Mouse (Mus musculus) intestine, postnatal 0 days (tissue): ENCODE measurements at regions not wholly inside any gene's neighbourhood (a gene's known extent, or its start where the extent isn't known, plus 50 kb on each side); places are given as distances from the start of the nearest gene placed in this dataset.
A peak's percentile ranks its signal among the peaks of the same experiment; 100 is the strongest.

ENCODE experiments used
- ATAC-seq: fragments of 200-750 bp; cut with Nextera tagmentation; 2 replicates; pipeline ENCODE4 v1.8.0; 2017; ENCODE audit warnings: mild to moderate bottlenecking, moderate TSS enrichment, moderate library complexity
- H3K27ac ChIP-seq: fragments of 300-500 bp; sonication (generic); 2 replicates; pipeline ENCODE4 v1.5.1; 2014; ENCODE audit warnings: mild to moderate bottlenecking, low read depth, low read length, moderate library complexity
- H3K27me3 ChIP-seq: fragments of 300-500 bp; sonication (generic); replicated peaks from 2 replicates; pipeline ENCODE4 v1.6.1; 2014; ENCODE audit warnings: low read length, mixed read lengths; ENCODE audit not compliant: control insufficient read depth, insufficient read depth
- H3K36me3 ChIP-seq: fragments of 300-500 bp; sonication (generic); 2 replicates; pipeline ENCODE4 v1.6.1; 2014; ENCODE audit warnings: mild to moderate bottlenecking, moderate library complexity; ENCODE audit not compliant: control insufficient read depth, insufficient read depth
- H3K4me1 ChIP-seq: fragments of 300-500 bp; sonication (generic); replicated peaks from 2 replicates; pipeline ENCODE4 v1.6.1; 2014; ENCODE audit warnings: antibody characterized with exemption, low read length, mixed read lengths; ENCODE audit not compliant: control insufficient read depth, insufficient read depth
- H3K4me2 ChIP-seq: fragments of 300-500 bp; sonication (generic); replicated peaks from 2 replicates; pipeline ENCODE4 v1.6.1; 2014; ENCODE audit warnings: low read depth, mild to moderate bottlenecking, moderate library complexity
- H3K4me3 ChIP-seq: fragments of 300-500 bp; sonication (generic); 2 replicates; pipeline ENCODE4 v1.5.1; 2014; ENCODE audit warnings: low read depth, low read length
- H3K9ac ChIP-seq: fragments of 300-500 bp; sonication (generic); 2 replicates; pipeline ENCODE4 v1.6.1; 2014; ENCODE audit warnings: mild to moderate bottlenecking, low read depth, low read length
- H3K9me3 ChIP-seq: fragments of 300-500 bp; sonication (generic); 2 replicates; pipeline ENCODE4 v1.6.1; 2016; ENCODE audit warnings: mixed run types; ENCODE audit not compliant: control insufficient read depth
- CTCF ChIP-seq: sonication (generic); IDR thresholded peaks from 2 replicates; pipeline ENCODE4 v1.5.1; 2016; ENCODE audit warnings: low read depth, mild to moderate bottlenecking, control low read depth, antibody characterized with exemption, moderate library complexity
- WGBS: fragments of 180-500 bp; shearing (Covaris S2); extraction: QIAGEN DNeasy Blood & Tissue Kit; methylation state at CpG from one replicate; pipeline ENCODE4 v1.1.7; 2014; 5-methylcytosine and 5-hydroxymethylcytosine counted together

DNA sequence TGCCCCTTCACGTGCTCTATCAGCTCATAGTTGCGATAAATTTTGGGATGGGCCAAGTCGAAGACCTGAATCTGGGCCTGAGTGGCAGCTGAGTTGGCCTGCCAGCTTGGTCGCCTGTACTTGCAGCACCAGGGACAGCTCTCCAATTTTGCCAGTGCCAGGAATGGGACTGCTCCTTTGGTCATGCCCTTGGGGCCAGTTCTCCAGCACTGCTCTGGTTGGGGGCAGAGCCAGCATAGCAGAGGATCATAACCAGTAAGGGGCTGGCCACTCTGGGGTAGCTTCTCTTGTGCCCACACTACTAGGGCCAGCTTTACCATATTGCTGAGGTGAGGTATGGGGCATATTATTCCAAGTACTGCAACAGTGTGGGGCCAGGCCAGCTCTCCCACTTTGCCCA is 397.0 kb upstream of the Cadm2 start:
- no peaks in the 10 kb centered on the region for H3K4me1 ChIP-seq
- no peaks in the 10 kb centered on the region for H3K36me3 ChIP-seq
- H3K27me3 ChIP-seq, result no peaks in the 10 kb centered on the region
- no peak overlapping the region for H3K27ac ChIP-seq
- H3K4me2 ChIP-seq, result no peak overlapping the region
- no peak overlapping the region for H3K4me3 ChIP-seq
- H3K9me3 ChIP-seq, result no peaks in the 10 kb centered on the region
- no peak for TF ChIP-seq CTCF
- H3K9ac ChIP-seq, result no peak overlapping the region
- WGBS, result 66% methylated on average over 4 of the region's 4 CpGs
- ATAC-seq, result no peak

DNA sequence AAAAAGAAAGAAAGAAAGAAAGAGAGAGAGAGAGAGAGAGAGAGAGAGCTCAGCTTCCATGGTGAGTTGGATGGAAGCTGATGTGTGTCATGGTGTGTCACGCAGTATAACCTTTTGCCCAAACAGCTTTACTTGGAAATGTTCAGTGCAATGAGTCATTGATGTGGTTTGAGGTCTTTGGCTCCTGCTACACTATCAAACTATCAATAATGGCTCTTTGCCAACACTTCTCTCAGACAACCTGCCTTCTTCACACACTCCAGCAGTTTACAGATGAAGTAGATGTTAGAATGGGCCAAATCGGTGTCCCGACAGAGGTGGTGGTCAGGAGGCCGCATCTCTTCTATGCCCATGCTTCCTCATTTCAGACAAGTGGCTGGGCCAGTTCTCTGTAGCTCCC is 369.0 kb upstream of the Cadm2 start:
- Histone ChIP-seq H3K27ac (no peak overlapping the region), H3K4me1 (no peaks in the 10 kb centered on the region), H3K9ac (no peak overlapping the region), H3K9me3 (no peaks in the 10 kb centered on the region), H3K36me3 (no peaks in the 10 kb centered on the region), H3K4me3 (no peak overlapping the region), H3K4me2 (no peak overlapping the region), H3K27me3 (no peaks in the 10 kb centered on the region)
- WGBS, result 94% methylated on average over 4 of the region's 4 CpGs
- TF ChIP-seq CTCF, result no peak
- no peak for ATAC-seq

DNA sequence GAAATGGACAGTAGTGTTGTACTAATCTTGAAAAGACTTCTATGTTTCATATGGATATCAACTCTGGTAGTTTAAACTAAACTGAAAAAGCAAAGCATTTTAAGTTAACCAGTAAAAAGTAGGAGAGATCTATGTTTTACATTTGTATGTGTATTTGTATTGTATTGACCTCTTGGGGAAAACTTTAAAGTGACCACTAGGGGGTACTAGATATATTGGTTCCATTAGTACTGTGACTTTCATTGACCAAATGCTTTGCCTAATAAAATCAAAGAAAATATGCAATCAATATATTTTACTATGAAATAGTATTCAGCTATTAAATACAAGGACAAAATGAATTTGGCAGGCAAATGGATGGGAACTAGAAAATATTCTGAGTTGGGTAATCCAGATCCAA is 355.9 kb upstream of the Cadm2 start:
- H3K4me3 ChIP-seq, result no peak overlapping the region
- no peak overlapping the region for H3K27ac ChIP-seq
- no peak for ATAC-seq
- H3K9me3 ChIP-seq, result no peaks in the 10 kb centered on the region
- no peak overlapping the region for H3K4me2 ChIP-seq
- TF ChIP-seq CTCF, result peak; percentile 20
- H3K9ac ChIP-seq, result no peak overlapping the region
- no peaks in the 10 kb centered on the region for H3K4me1 ChIP-seq
- no peaks in the 10 kb centered on the region for H3K36me3 ChIP-seq
- no peaks in the 10 kb centered on the region for H3K27me3 ChIP-seq

DNA sequence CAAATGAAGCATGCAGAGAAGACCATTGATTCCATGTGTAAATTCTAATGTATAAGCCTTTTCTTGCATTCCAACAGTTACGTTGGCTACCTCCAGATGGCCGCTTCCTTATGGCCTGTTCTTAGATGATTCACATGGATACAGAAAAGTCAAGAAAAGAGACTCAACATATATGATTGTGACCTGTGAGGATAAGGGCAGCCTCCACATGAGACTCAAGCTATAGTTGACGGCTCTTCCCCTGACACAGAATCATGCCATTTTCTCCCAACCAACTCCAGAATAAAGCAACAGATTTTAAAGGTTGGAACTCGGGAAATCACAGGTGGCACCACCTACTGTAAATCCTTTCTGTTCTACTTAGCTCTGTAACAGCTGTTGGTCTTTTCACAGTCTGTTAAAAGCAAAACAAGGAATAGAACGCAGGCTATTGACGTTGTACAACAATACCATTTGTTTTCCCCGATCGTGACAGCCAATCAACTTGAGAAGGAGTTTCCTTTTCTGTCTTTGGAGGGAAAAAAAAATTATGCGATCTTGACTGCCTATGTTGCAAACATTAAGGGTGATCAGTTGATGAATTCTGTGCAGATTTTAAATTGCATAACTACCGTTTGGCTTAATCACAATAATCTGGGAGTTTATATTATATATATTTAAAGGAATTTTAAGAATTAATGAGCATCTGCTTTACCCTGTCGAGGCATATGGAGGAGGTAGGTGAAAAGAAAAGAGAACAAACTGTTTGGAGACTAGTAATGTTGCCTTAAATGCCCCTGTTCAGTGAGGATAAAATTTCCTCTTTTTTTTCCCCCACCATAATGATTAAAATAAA is 347.8 kb upstream of the Cadm2 start:
- WGBS, result 81% methylated on average over 11 of the region's 11 CpGs
- H3K27ac ChIP-seq, result no peak overlapping the region
- H3K9ac ChIP-seq, result no peak overlapping the region
- no peak overlapping the region for H3K4me3 ChIP-seq
- H3K27me3 ChIP-seq, result no peaks in the 10 kb centered on the region
- H3K9me3 ChIP-seq, result no peaks in the 10 kb centered on the region
- no peaks in the 10 kb centered on the region for H3K4me1 ChIP-seq
- no peak for ATAC-seq
- H3K36me3 ChIP-seq, result no peaks in the 10 kb centered on the region
- no peak for TF ChIP-seq CTCF
- no peak overlapping the region for H3K4me2 ChIP-seq

DNA sequence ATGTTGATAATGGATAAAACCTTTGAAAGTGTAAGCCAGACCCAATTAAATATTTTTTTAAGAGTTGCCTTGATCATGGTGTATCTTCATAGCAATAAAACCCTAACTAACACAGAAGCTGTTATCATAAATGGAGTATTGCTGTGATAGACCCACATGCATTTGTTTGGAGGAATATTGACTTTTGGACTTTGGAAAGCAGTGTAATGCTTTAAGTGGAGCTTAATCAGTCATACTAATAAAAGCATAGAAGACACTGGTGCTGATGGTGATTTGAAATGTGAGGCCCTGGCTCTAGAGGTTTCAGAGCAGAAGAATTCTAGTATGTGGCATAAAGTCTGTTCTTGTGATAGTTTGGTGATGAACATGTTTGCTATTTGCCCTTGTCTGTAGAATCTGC is 328.4 kb upstream of the Cadm2 start:
- no peaks in the 10 kb centered on the region for H3K9me3 ChIP-seq
- H3K36me3 ChIP-seq, result no peaks in the 10 kb centered on the region
- no peak overlapping the region for H3K4me2 ChIP-seq
- H3K27ac ChIP-seq, result no peak overlapping the region
- H3K4me3 ChIP-seq, result no peak overlapping the region
- H3K27me3 ChIP-seq, result no peaks in the 10 kb centered on the region
- H3K9ac ChIP-seq, result no peak overlapping the region
- no peak for TF ChIP-seq CTCF
- no peaks in the 10 kb centered on the region for H3K4me1 ChIP-seq
- no peak for ATAC-seq

DNA sequence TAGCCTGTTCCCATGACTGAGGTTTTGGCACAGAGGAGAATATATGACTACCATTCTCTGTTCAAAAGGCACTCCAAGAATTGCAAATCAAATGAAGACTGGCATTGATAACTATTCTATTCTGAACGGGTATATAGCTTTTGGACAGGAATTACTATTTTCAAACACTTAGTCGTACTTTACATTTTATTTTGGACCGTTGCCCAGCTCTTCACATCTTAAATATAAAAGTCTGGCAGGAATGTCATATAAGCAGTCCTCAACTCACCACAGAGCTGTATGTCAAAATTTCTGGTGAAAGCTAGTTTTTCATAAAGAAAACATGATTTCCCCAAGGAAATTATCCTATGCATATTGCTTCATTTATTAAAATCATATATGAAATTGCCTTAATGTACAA is 323.7 kb upstream of the Cadm2 start:
- H3K4me1 ChIP-seq, result no peaks in the 10 kb centered on the region
- ATAC-seq, result no peak
- TF ChIP-seq CTCF, result no peak
- no peaks in the 10 kb centered on the region for H3K27me3 ChIP-seq
- 69% methylated on average over 3 of the region's 3 CpGs for WGBS
- no peak overlapping the region for H3K27ac ChIP-seq
- no peaks in the 10 kb centered on the region for H3K9me3 ChIP-seq
- H3K9ac ChIP-seq, result no peak overlapping the region
- no peak overlapping the region for H3K4me2 ChIP-seq
- H3K36me3 ChIP-seq, result no peaks in the 10 kb centered on the region
- no peak overlapping the region for H3K4me3 ChIP-seq

DNA sequence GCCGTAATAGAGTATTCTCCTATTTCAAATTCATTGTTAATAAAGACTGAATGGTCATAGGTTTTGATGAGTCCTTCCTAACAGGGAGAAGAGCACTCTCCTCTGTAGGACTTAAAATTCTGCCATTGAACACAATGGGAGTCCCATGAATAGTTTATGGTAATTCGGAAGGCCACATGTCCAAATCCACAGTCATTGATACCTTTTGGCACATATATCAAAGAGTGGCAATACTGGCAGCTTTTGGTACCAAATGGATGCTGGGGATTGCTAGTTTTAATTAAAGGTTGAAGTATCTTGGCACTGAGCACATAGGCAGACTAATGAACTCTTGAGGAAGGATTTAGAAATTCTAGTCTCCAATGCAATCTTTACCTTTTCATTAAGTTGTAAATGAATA is 298.5 kb upstream of the Cadm2 start:
- ATAC-seq, result no peak
- 92% methylated on average over 2 of the region's 2 CpGs for WGBS
- no peak for TF ChIP-seq CTCF

More for the DNA sequence above, 298.5 kb upstream of the Cadm2 start:
- H3K4me3 ChIP-seq, result no peak overlapping the region
- no peaks in the 10 kb centered on the region for H3K27me3 ChIP-seq
- H3K27ac ChIP-seq, result no peak overlapping the region
- H3K9me3 ChIP-seq, result no peaks in the 10 kb centered on the region
- H3K36me3 ChIP-seq, result no peaks in the 10 kb centered on the region
- no peak overlapping the region for H3K4me2 ChIP-seq
- H3K9ac ChIP-seq, result no peak overlapping the region
- H3K4me1 ChIP-seq, result no peaks in the 10 kb centered on the region
